Mouse (Mus musculus) layer of hippocampus, postnatal 36 days (tissue): ENCODE results near the gene Vwa2. TPM values are rescaled to one million over a fixed set of nuclear protein-coding genes. Genes with fewer than 3 reads are reported as not detected.

Source experiments
- DNase-seq, 2 experiments: peaks; one replicate each; pipeline ENCODE4 v3.0.0; 2022
- total RNA-seq, 2 experiments: library from RNA; stranded (reverse); gene quantifications; 2 replicates each; pipeline ENCODE4 v1.2.3; 2021

The Vwa2 gene
- total RNA-seq, 2 experiments from 2014 or later = not detected

DNA sequence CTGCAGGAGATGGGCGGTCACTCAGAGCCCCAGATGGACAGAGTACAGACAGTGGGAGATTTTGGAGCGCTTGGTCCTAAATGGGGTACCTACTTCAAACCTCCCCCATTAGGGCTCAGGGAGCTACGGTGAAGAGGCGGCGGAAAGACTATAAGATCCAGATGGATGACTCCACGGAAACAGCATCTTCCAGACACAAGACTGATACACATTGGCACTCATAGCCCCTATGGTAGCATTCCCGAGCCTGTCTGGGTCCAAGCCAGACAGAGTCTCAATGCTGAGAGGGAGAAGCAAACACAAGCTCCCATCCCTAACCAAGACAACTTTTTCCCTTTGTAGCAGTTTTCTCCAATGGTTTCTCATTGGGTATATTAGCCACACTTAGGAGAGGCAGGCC is 76.8 kb downstream of the Vwa2 start:
- DNase-seq = no peak

DNA sequence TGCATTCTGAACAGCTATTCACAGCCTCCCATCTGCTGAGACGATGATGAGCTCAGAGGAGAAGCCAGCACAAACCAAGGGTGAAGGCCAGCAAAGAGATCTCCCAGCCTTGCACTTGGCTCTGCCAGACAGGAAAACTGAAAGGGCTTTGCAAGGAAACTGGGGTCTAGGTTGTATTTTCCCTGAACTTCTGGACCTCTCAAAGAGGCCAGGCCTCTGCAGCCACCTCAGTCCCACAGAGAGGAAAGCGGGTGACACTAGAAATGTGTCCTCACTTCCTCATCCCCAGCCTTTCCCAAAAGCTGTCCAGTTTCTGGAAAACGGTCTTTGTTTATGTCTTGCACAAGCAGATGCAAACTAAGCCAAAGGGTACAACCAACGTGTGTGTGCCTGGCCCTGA is 79.8 kb downstream of the Vwa2 start:
- DNase-seq = no peak

DNA sequence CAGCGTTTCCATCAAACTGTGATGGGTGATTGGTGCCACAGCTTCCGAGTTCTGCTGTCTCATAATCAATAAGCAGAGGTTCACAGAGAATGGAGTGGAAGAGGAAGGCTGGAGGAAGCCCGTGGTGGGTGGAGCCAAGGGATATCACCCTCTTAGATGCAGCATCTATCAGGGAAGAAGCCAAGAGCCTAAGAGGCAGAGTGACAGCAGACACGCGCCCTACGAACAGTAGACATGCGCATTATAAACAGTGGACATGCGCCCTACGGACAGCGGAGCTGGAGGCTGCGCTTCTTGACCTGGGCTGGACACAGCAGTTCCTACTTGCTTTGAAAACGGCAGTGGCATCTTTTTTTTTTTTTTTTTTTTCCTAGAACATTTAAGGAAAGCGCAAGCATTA is 80.8 kb downstream of the Vwa2 start:
- DNase-seq = no peak

DNA sequence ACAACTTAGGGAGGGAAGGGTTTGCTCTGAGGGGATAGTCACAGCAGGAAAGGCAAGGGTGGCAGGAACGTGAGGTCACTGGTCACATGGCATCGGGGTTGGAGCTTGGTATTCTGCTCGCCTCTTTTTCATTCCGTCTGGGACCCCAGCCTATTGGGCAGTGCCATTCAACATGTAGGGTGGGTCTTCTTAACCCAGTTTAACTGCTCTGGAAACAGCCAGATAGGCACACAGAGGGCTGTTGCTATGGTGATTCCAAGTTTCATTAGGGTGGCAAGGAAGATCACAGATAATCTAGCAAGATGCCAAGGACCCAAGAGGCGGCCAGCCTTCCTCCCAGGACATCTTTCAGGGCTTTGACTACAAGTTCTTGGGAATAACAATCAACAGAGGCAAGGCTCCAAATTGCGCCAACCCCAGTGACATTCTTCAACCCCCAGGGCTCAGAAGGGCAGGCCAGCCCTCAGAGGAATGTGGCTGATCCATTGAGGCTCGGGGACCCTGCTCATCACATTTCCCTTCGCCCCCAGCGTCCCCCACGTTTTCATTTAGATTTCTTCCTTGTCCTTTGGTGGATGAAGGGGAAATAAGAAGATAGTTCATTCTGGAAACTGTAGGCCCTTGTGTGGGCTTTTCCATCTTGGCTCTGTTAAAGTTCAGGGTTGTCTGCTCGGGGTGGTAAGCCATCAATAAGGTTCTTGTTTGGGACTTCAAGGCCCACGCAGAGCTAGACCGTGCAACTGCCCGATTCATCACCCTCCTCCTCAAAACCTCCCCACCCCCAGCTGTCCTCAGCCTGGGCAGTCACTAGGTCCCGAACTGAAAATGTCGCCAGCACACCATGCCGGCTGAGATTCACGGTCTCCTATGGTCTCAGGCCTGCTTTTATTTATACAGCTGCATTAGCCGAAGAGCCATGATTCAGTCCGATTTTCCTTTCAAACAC is 81.8 kb downstream of the Vwa2 start:
- DNase-seq = no peak

DNA sequence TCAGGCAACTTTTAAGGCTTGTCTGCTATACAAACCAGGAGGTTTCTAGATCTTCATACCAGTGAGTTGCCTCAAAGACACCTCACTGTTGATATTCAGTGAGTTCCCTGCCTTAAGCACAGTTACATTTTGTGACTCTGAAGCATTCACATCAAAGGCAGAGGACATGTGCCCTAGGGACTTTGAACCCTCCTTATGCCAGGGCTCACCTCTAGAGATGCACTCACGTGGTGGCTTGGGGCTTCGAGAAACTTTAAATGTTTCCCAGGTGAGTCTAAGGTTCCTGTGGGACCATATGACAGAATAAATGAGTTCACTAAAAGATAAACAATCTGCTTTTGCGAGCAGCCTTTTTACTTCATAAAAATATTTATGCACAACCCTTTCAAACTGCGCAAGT is 84.0 kb downstream of the Vwa2 start:
- DNase-seq = no peak

DNA sequence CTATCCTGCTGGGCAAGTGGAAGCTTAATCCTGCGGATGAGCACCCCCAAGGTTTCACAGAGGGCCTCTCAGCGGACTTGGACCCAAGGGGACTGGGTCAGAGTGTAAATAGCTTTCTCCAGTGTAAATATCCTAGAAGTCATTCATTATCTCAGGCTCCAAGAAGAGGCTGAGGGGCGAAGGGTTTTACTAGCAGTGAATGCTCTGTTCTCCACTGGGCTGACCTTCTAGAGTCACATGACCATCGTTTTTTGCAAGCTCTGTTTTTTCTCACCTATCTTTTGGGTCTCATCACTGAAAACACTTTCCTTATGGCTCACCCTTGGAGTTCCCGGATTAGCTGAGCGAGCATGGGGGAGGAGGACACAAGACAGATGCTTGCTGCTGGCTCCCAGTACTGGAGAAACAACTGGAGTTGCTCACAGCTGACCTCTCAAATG is 84.6 kb downstream of the Vwa2 start:
- DNase-seq = no peak

DNA sequence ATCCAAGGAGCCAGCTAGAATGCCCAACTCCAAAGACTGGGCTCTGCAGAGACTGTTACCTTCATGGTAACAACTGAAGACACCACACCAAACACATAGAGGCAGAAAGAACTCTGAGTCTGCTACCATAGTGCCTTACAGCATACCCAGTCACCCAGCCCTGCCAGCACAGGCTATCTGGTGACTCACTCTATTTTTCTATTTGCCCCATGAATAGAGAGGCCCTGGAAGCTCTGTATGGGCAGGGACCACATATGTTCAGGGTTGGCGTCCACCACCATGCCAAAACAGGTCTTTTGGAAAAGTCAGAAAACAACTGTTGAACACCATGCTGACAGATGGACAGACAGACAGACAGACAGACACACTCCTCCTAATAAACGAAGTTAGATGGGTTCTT is 85.0 kb downstream of the Vwa2 start:
- no peak for DNase-seq

DNA sequence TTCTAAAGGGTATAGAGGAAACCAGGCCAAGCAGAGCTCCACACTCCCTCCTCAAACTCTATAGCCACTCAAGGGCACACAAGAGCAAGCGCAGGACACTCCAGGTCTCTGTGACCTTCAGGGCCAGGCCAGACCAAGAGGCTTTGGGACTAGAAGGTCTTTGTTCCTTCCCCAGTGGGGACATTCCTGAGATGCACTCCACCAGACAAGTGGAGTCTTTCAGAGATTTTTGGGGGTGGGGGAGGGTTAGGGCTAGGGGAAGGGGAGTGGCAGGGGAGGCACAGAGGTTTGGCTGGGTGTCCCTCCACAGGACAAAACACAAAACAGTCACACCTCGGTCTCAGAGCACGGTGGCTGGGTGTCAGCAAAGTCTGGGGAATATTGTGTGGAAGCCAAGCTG is 85.6 kb downstream of the Vwa2 start:
- no peak for DNase-seq

Other genes with a start within 250 kb of the Vwa2 start
- 10 to 100 TPM; 18.4 to 20.4 TPM for gene Adrb1, start 152.1 kb upstream of the Vwa2 start, total RNA-seq
- gene Ccdc186, start 52.1 kb upstream of the Vwa2 start, total RNA-seq = 10 to 100 TPM; 54.2 to 57.7 TPM
- under 1 TPM; 0.20 to 0.51 TPM for gene Tdrd1, start 48.0 kb upstream of the Vwa2 start, total RNA-seq
- 10 to 100 TPM; 11.5 to 14.7 TPM for gene Afap1l2, start 134.0 kb downstream of the Vwa2 start, total RNA-seq